Mouse (Mus musculus): ENCODE results near the gene Mat2a.

- TF ChIP-seq CTCF (IDR thresholded peaks at IDR 0.05; ENCODE audit: low read depth, low read length) (no peak), POLR2A (IDR thresholded peaks at IDR 0.05; ENCODE audit: extremely low read depth, insufficient read depth, low read length) (no peak)
Measured at GRCm38 (mm10) chr6:72418279-72418678, 21.1 kb downstream of the Mat2a start.

Data from liver, adult 2 months (tissue).